Mouse (Mus musculus) bone marrow, adult 2 months (tissue): ENCODE measurements around the gene Prkca.

Experiments
- CTCF ChIP-seq: fragments of 200-500 bp; IDR thresholded peaks from 2 replicates; pipeline ENCODE4 v1.5.1; 2011; ENCODE audit warnings: low read length, control low read depth; ENCODE audit not compliant: control insufficient read depth, insufficient read depth
- POLR2A ChIP-seq: fragments of 200-500 bp; IDR thresholded peaks from 2 replicates; pipeline ENCODE4 v1.6.1; 2011; ENCODE audit warnings: low read depth, mild to moderate bottlenecking, control low read depth, low read length, borderline replicate concordance; ENCODE audit not compliant: control insufficient read depth

DNA sequence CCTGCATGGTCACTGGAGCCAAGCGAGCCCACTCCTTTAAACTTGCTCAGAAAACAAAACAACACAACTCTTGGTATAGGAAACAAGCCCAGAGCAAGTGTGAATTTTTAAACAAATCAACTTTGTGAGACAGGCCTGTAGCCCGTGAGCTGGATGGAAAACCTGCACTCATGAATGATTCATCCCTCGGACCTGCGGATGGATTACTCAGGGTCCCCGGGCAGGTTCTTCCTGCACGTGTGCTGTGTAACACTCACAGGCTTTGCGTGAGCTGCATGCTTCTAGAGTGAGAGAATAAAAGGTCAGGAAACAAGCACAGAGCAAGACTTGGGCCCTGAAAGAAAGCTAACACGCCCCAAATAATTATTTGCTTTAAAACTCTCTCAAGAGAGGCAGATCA, 126.7 kb downstream of the Prkca start:
- no peak for TF ChIP-seq POLR2A
- TF ChIP-seq CTCF: no peak
